In genomic region chr16:5306588-5307248, GRCm38 (mm10) we compare ENCODE assay signal across 8 mouse cellular contexts. TPM values are rescaled to one million over a fixed set of nuclear protein-coding genes. Genes with fewer than 3 reads are reported as not detected.
DNase-seq lines count a peak whose midpoint lies in the region; ATAC-seq lines count a peak whose summit lies in the region.

No protein-coding gene starts in this region.

- no peaks in the 10 kb centered on the region for H3K9me3 ChIP-seq in heart, embryonic 14.5 days (ENCODE audit: control insufficient read depth, low read length)
- no peaks in the 10 kb centered on the region for H3K9me3 ChIP-seq in liver, embryonic 11.5 days (ENCODE audit: control insufficient read depth, low read length)

- no peak overlapping the region for H3K27ac ChIP-seq in brown adipose tissue, adult 24 weeks (replicated peaks; ENCODE audit: low read depth, low read length)
- H3K27ac ChIP-seq in heart, embryonic 14.5 days (replicated peaks in 1 of 2; ENCODE audit: control insufficient read depth in 1 of 2, insufficient read depth in 1 of 2, low read depth in 2 of 2, low read length in 2 of 2) = no peak overlapping the region
- no peak overlapping the region for H3K27ac ChIP-seq in liver, embryonic 11.5 days (ENCODE audit: low read depth, low read length)

- WGBS in heart, embryonic 14.5 days = under 1% methylated on average over 36 of the region's 36 CpGs
- 3% methylated on average over 36 of the region's 36 CpGs for WGBS in liver, embryonic 11.5 days

- peak overlapping the region; percentile 61 for H3K4me3 ChIP-seq in brown adipose tissue, adult 24 weeks (ENCODE audit: insufficient read depth, low read depth, low read length)
- H3K4me3 ChIP-seq in heart, embryonic 14.5 days (ENCODE audit: control insufficient read depth in 1 of 2, insufficient read depth in 1 of 2, low read depth in 1 of 2, low read length in 2 of 2) = peak overlapping the region; percentile 36 to 39
- H3K4me3 ChIP-seq in liver, embryonic 11.5 days (ENCODE audit: low read depth, low read length) = peak overlapping the region; percentile 34; the same call in 1 of the 2 replicates

- peaks cover 20% of the 10 kb centered on the region for H3K27me3 ChIP-seq in heart, embryonic 14.5 days (ENCODE audit: control insufficient read depth, insufficient read depth, low read length)
- peaks cover 14% of the 10 kb centered on the region for H3K27me3 ChIP-seq in liver, embryonic 11.5 days (replicated peaks; ENCODE audit: control insufficient read depth, insufficient read depth, low read length)
- no peaks in the 10 kb centered on the region for H3K27me3 ChIP-seq in splenic B cell, adult 2 months (ENCODE audit: control insufficient read depth, insufficient read depth, low read length, poor library complexity, severe bottlenecking)

- peaks cover 4% of the 10 kb centered on the region; the same call in 1 of the 2 replicates for H3K4me1 ChIP-seq in brown adipose tissue, adult 24 weeks (ENCODE audit: control insufficient read depth, insufficient read depth, insufficient read length, low read length)
- H3K4me1 ChIP-seq in heart, embryonic 14.5 days (ENCODE audit: control insufficient read depth in 2 of 2, insufficient read depth in 2 of 2, low read length in 2 of 2) = peaks cover 0 to 4% of the 10 kb centered on the region in 2 experiments; a peak in 1 of 4 replicates
- H3K4me1 ChIP-seq in liver, embryonic 11.5 days (replicated peaks; ENCODE audit: control insufficient read depth, insufficient read depth, low read length) = no peaks in the 10 kb centered on the region

- ATAC-seq in heart, embryonic 14.5 days (ENCODE audit: insufficient number of reproducible peaks, insufficient read depth, low FRiP score, low read depth) = peak; percentile 70; the same call in 1 of the 2 replicates
- peak; percentile 79 for ATAC-seq in liver, embryonic 11.5 days (replicated peaks; ENCODE audit: low FRiP score)

- DNase-seq in CD4-positive helper T cell, adult 2 months (ENCODE audit: low read depth, low spot score) = peak; percentile 75
- peak; percentile 23 for DNase-seq in fibroblast of lung, adult 2 months (ENCODE audit: low read depth)
- DNase-seq in kidney, postnatal 10 days = peak; percentile 93
- peak; percentile 93 for DNase-seq in liver, embryonic 11.5 days (ENCODE audit: low spot score)
- DNase-seq in naive thymus-derived CD4-positive, alpha-beta T cell, adult 2 months (ENCODE audit: low read depth) = peak; percentile 84
- DNase-seq in splenic B cell, adult 2 months (ENCODE audit: low read depth, low spot score) = peak; percentile 76

- H3K4me2 ChIP-seq in heart, embryonic 14.5 days (ENCODE audit: low read length) = peak overlapping the region; percentile 76
- H3K4me2 ChIP-seq in liver, embryonic 11.5 days = peak overlapping the region; percentile 55

- no peaks in the 10 kb centered on the region for H3K36me3 ChIP-seq in heart, embryonic 14.5 days (ENCODE audit: control insufficient read depth, insufficient read depth, low read length)
- H3K36me3 ChIP-seq in liver, embryonic 11.5 days (ENCODE audit: control insufficient read depth, insufficient read depth, low read length) = no peaks in the 10 kb centered on the region
- no peaks in the 10 kb centered on the region for H3K36me3 ChIP-seq in splenic B cell, adult 2 months (ENCODE audit: control insufficient read depth, insufficient read depth, low read length, poor library complexity, severe bottlenecking)

- H3K9ac ChIP-seq in heart, embryonic 14.5 days (ENCODE audit: low read length) = peak overlapping the region; percentile 58; the same call in 1 of the 2 replicates
- 0 out of 2 replicates have a peak overlapping the region, but pooled peaks have one; percentile 10 for H3K9ac ChIP-seq in liver, embryonic 11.5 days (ENCODE audit: low read depth, low read length)

RNA-seq across cellular contexts. Expression of gene Eef2kmt, which starts 50.9 kb away (rescaled TPM):
- polyA plus RNA-seq in brown adipose tissue, adult 24 weeks (2012; ENCODE audit: insufficient read depth, insufficient read length, missing spikeins) = 29.4 and 34.0 TPM in 2 replicates
- 31.2 and 31.7 TPM in 2 replicates for polyA plus RNA-seq in heart, embryonic 14.5 days (2014; fragmentation: Nextera tagmentation; extraction: Ambion mirVana)
- polyA plus RNA-seq in liver, embryonic 11.5 days (2014; fragmentation: Nextera tagmentation; extraction: Ambion mirVana) = 31.5 and 31.6 TPM in 2 replicates

Comparison
In these comparisons a context has a peak if more than half of its experiments do, and no peak if none do; other contexts are left out.
1. DNase-seq: peak in every context shown above with its lines; median percentile 93 in kidney, postnatal 10 days; 93 in liver, embryonic 11.5 days; 84 in naive thymus-derived CD4-positive, alpha-beta T cell, adult 2 months; 76 in splenic B cell, adult 2 months; 75 in CD4-positive helper T cell, adult 2 months; 23 in fibroblast of lung, adult 2 months.